Mouse (Mus musculus) skeletal muscle tissue, postnatal 0 days (tissue): Measurements from ENCODE around the gene Glra3. TPM values are rescaled to one million over a fixed set of nuclear protein-coding genes. Genes with fewer than 3 reads are reported as not detected.

ENCODE experiments used
- polyA plus RNA-seq: library from polyadenylated mRNA; unstranded; fragments of >200 nt; fragmentation: Nextera tagmentation; extraction: Ambion mirVana; gene quantifications from 2 replicates; pipeline ENCODE4 v1.2.1, GENCODE M21; 2015

Glra3 gene
- polyA plus RNA-seq, result not detected in 2 replicates

DNA sequence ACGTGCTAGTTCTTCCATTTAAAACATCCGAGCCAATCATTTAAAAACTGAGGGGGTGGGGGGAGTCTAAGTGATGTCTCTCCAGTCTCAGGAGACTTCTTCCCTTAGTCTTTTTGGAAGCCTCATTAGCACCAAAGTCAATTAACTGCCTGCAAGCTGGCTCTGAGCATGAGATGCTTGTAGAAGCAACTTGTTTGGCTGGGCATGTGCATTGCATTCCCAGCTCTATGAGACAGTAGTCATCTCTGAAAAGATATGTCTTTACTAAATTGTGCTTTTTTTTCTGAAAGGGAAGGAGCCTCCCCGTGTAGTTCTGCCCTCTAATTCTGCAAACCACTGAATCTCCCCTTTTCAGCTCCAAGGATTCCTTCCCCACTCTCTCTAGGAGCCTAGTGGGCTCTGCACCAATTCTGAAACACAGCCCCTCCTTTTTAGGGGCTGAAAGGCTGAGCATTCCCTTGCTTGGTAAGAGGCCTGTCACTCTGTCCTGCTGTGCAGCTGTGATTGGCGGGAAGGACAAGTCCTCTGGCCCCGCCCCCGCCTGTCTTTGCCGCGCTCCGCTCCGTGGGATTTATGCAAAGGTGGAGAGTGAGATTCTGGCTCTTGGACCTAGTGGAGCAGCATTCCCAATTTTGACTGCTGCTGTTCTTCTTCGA lies at the start of gene Glra3:
Gene Glra3 (plus strand): TSS at position 591 of the 656 bp plus-strand sequence.

GRCm38 (mm10) chr8:55906848-55907247 lies 33.4 kb upstream of the Glra3 start, which contains the start of gene Adam29:
TSS of gene Adam29 (minus strand) at chr8:55906948.

Other genes with a start within 250 kb of the Glra3 start
- not detected in 2 replicates for gene Adam29, start 33.5 kb upstream of the Glra3 start, polyA plus RNA-seq